Mouse (Mus musculus) left cerebral cortex, postnatal 36 days (tissue): ENCODE results near the gene Fhit. TPM values are rescaled to one million over a fixed set of nuclear protein-coding genes. Genes with fewer than 3 reads are reported as not detected.

Source experiments
- DNase-seq, 2 experiments: peaks; one replicate each; pipeline ENCODE4 v3.0.0; 2021 to 2022; ENCODE audit warnings: low spot score in 2 of 2, mixed read lengths in 1 of 2
- intact Hi-C: fragments of 180-260 bp; cut with DNase I; formaldehyde crosslinking; loops from one replicate; pipeline ENCODE4 v1.15.1; 2025
- total RNA-seq, 2 experiments: library from RNA; stranded (reverse); gene quantifications; 2 replicates each; pipeline ENCODE4 v1.2.3; 2021

Fhit gene
- total RNA-seq, 2 experiments from 2014 or later, result 5.3 to 6.2 TPM

GRCm38 (mm10) chr14:9669766-9670165 lies 1492.1 kb downstream of the Fhit start:
- no peak for DNase-seq
- intact Hi-C loops, result no loop called here

GRCm38 (mm10) chr14:9658445-9658844 lies 1503.4 kb downstream of the Fhit start:
- intact Hi-C loops, result no loop called here
- DNase-seq, result no peak

DNA sequence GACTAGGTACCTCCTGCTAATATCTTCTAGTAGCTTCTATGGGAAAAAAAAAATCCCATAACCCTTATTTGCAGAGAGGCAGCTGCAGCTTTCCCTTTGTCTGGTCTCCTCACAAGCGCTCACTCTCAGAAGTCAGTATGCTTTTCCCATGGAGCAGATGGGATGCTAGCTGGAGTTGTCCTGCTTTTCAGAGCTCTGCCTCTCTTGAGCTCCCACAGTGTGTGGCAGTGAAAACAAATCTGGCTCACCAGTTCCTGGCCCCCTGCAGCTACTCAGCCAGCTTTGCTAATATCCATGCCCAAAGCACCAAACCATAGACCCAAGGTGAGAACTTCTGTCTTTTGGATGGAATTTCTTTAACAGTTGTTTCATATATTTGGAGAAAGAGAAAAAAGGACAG lies 1510.4 kb downstream of the Fhit start:
- intact Hi-C loops, result no loop called here
- no peak for DNase-seq

DNA sequence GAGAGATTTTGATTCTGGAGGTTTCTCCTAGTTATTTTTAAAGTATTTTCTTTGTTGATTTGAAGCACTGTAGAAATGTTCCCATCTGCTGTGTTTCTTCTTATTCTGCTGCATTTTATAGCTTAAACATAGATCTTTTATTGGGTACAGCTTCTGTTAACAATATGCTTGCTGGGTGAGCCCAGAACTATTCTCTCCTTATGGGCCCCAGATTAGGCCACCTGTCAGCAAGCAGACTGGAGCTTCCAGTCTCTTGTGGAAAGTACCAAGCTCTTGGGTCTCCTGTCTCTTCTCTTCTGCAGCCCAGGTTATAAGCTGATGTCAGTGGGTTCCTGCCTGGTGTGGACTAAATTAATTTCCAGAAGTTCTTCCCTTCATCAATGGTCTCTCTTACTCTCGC lies 1513.4 kb downstream of the Fhit start:
- peak in 1 of 2 experiments; percentile 28 for DNase-seq
- intact Hi-C loops, result loop anchor here (10.0 kb wide), 1 partner anchor 254 kb away; no protein-coding TSS in a partner anchor

- intact Hi-C loops, result loop anchor here (10.0 kb wide), 1 partner anchor 251 kb away; no protein-coding TSS in a partner anchor
Observed at GRCm38 (mm10) chr14:9646233-9646632, 1515.6 kb downstream of the Fhit start.

GRCm38 (mm10) chr14:9644216-9645166 lies 1517.3 kb downstream of the Fhit start:
- intact Hi-C loops, result loop anchor here (10.0 kb wide), 1 partner anchor 250 kb away; no protein-coding TSS in a partner anchor

More at GRCm38 (mm10) chr14:9646233-9646632, 1515.6 kb downstream of the Fhit start:
- DNase-seq, result no peak

GRCm38 (mm10) chr14:9643700-9644099 lies 1518.1 kb downstream of the Fhit start:
- no peak for DNase-seq
- intact Hi-C loops, result loop anchor here (10.0 kb wide), 1 partner anchor 249 kb away; no protein-coding TSS in a partner anchor

More at GRCm38 (mm10) chr14:9644216-9645166, 1517.3 kb downstream of the Fhit start:
- no peak for DNase-seq

DNA sequence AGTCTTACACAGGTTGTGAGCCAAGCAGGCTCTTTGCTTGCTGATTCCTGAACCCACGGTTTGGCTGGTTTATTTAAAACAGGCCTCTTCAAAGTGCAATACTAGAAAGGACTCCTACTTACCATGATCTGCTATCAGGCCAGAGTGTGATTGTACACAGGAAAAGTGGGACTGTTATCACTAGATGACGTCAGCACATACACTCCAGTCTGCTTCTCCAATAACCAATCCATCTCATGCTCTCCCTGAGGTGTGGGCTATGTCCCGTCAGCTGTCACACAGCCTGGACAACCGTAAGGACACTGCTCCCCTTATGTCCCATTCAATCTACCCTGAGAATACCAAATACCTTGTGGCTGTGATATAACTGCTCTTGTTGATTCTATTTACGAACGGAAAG lies 1519.2 kb downstream of the Fhit start:
- no peak for DNase-seq
- intact Hi-C loops, result loop anchor here (10.0 kb wide), 1 partner anchor 248 kb away; no protein-coding TSS in a partner anchor

GRCm38 (mm10) chr14:9642068-9642467 lies 1519.8 kb downstream of the Fhit start:
- no peak for DNase-seq
- intact Hi-C loops, result loop anchor here (10.0 kb wide), 1 partner anchor 247 kb away; no protein-coding TSS in a partner anchor

GRCm38 (mm10) chr14:9634247-9634991 lies 1527.4 kb downstream of the Fhit start:
- intact Hi-C loops, result no loop called here
- no peak for DNase-seq

DNA sequence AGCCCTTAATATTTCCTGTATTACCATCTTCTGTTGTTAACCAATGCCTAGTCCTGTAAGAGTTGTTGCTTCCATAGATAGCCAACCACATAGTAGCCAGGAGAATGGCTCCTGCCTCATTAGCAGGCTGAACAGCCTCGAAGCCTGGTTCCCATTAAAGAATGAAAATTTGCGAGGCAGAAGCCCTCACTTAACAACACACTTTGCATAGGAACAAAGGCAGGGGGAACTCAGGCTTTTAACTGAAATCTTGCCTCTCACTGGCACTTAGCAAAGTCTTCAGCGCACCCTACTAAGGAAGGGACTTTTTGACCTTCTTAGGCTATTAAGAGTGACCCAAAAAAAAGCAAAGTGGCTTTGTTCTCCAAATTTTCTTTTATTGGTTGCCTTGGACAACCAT lies 1529.3 kb downstream of the Fhit start:
- intact Hi-C loops, result no loop called here
- no peak for DNase-seq

- intact Hi-C loops, result no loop called here
Observed at GRCm38 (mm10) chr14:9623219-9624043, 1538.4 kb downstream of the Fhit start.

GRCm38 (mm10) chr14:9620902-9621540 lies 1540.8 kb downstream of the Fhit start:
- no peak for DNase-seq
- intact Hi-C loops, result no loop called here

More at GRCm38 (mm10) chr14:9623219-9624043, 1538.4 kb downstream of the Fhit start:
- no peak for DNase-seq

- no peak for DNase-seq
- intact Hi-C loops, result no loop called here
Observed at GRCm38 (mm10) chr14:9619840-9620239, 1542.0 kb downstream of the Fhit start.

DNA sequence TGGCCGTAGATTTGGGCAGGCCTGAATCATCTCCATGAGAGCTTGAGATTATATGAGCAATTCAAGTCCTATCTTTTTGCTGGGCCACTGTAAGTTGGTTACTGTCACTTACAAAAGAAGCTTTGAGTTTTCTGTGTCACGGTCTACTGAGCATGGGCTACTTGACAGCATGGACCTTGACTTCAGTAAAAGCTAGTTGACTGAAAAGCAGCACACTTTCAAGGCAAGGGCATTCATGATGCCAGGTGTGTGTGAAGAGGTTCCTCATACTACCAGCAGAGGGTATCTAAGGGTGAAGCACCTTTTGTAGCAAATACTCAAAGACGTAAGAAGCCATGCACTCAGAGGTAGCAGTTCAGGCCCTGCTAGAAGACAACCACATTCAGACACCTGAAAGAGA lies 1548.7 kb downstream of the Fhit start:
- intact Hi-C loops, result no loop called here
- DNase-seq, result no peak

- DNase-seq, result no peak
- intact Hi-C loops, result no loop called here
Observed at GRCm38 (mm10) chr14:9609120-9609519, 1552.7 kb downstream of the Fhit start.

GRCm38 (mm10) chr14:9606584-9607377 lies 1555.1 kb downstream of the Fhit start:
- intact Hi-C loops, result no loop called here
- peak; percentile 29 to 34 for DNase-seq

DNA sequence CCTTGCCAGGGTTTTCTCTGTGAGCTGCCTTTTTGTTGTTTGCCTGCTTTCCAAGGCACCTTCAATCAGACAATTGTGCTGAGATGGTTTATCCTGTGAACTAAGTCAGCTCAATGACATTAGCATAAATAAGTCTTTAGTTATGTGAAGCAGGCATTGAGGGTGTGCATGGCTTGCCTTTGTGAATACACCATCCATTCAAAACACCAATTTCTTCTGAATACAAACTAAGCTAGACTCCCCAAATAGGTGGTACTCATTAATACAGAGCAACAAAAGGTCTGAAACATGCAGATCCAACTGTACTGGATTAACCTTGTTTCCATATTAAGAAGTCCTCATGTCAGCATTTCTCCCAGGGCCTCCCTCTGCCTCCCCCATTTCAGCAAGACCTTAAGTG lies 1561.6 kb downstream of the Fhit start:
- intact Hi-C loops, result no loop called here
- no peak for DNase-seq
